Mouse (Mus musculus): ENCODE measurements around the gene Psapl1.

Psapl1 gene

DNA sequence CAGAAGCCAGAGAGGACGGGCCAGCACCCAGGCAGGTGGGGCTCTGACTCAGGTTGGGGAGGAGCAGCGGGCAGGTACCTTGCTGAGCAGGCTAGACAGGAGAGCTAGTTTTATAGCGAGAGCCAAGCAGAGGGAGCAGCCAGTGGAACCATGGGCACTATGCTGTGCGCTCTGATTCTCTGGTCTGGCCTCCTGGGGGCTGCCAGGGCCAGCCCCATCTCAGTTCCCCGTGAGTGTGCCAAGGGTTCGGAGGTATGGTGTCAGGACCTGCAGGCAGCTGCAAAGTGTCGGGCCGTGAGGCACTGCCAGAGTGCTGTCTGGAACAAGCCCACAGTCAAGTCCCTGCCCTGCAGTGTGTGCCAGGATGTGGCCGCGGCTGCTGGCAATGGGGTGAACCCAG, at the start of gene Psapl1:
Gene Psapl1, plus strand, starts transcription at position 106 of the 400 bp plus-strand sequence.
- no peak for DNase-seq (ENCODE audit: low spot score)

DNA sequence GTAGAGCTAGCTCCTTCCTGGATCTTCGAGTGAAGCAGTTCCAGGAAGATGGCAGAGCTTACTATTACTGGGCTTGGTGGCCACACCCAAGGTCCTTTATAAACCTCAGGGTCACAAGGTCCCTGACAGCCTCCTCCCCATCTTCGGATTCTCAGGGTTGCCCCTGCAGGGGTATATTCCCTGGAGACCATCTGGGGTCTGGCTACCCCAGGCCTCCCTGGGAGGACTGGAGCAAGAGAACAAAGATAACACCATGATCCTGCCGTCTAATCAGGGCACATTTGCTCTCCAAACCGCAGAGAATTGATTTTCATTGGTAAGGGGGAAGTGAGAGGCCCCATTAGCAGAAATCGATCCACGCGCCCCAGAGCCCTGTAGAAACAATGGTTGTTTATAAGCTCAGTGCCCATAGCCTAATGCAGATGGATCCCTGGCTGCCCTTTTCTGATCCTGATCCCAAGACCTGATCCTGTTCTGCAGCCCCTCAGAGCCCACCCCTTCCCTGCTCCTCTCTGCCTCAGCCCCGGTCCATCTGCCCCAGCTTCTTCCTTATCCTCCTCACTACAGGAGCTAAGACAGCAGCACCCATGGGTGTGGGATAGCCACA, 48.8 kb upstream of the Psapl1 start:
- no peak for DNase-seq (ENCODE audit: low spot score)

DNA sequence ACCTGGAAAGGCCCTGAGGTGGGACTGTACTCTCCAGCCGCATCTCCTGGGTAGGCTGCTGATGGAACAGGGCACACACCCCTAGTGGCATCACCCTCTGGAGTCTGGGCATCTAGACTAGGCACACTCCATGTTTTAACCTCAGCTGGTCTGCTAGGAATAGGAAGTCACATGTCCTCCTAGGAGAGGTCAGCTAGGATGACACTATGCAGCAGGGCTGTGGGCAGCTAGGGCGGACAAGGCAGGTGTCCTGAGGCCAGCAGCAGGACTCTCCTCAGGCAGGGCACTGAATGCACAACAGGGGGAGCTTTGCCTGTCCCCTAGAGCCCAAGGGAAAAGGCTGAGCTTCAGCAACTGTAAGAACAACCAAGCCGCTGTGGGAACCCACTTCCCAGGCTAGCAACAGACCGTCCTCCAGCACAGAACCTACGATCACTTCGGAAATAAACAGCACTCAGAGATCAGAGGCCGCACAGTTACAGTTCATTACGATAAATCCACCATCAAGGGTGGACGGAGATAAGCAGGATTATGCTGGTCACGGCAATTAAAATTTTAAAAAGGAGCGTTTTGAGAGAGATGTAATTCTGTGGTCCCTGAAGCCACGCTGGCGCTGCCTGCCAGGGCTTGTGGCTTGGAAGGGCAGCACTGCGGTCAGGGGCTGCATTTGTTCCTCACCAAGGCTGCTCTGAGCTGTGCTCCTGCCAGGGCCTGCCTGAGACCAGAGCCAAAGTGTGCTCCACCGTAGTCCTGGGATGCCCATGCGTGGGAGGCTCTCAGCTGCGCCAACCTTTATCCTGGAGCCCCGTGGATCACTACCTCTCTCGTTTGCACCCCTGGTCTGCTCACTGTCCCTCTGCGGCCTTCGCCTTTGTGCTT, 38.2 kb upstream of the Psapl1 start:
- no peak for DNase-seq (ENCODE audit: low spot score)

DNA sequence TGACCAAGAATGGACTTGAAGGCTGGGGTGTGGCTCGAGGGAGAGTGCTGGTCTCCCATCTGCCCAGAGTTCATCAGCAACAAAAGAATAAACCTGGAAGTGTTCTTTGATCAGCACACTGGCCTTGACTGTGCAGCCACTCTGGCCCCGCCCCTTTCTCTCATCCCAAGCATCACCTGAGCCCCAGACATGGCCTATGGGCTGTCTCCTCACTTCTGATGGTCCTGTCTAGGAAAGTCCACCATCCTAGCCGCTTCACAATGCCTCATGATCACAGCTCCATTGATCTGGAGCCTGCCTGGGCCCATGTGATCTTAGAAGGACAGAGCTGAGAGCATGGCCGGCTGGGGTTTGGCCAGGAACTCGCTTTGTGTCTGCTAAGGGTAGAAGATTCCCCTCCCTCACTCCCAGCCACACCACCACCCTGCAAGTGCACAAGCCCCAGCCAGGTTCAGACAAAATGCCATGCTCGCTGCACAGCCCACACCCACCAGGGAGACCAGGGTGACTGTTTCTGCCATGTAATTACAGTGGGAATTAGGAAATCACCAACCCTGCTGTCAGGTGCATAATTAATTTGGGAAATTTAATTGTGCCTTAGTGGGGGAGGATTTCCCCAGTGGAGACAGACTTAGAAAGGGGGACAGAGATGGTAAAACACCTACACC, 37.3 kb upstream of the Psapl1 start:
- DNase-seq (ENCODE audit: low spot score) = no peak

DNA sequence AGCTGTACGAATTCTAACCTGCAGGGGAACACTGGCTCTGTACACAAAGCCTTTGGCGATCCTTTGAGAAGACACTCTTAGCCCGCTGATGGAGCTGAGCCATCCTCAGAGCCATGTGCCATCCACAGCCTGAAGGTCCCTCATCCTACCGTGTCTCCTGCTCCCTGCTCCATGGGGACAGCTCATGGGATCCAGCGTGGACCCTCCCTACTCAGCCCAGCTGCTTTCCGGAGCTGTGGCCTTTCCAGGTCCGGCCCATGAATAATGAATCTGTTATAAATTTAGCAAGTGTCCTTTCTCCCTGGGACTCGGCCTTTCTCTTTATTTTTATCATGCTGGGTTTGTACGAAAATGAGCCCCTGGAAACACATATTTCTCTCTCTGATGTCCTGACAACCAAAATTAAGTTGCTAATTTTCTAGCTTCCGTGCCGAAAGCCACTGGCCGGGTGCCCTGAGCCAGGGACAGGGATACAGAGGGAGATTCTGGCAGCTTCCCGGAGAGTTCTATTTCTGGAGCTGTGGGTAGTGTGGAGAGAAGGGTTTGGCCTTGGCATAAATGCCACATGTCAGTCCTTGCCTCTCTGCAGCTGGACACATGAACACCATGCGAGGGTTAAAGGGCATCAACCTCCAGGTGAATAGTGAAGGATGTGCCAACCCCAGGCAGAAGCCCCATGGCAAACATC, 34.7 kb upstream of the Psapl1 start:
- DNase-seq (ENCODE audit: low spot score) = no peak

DNA sequence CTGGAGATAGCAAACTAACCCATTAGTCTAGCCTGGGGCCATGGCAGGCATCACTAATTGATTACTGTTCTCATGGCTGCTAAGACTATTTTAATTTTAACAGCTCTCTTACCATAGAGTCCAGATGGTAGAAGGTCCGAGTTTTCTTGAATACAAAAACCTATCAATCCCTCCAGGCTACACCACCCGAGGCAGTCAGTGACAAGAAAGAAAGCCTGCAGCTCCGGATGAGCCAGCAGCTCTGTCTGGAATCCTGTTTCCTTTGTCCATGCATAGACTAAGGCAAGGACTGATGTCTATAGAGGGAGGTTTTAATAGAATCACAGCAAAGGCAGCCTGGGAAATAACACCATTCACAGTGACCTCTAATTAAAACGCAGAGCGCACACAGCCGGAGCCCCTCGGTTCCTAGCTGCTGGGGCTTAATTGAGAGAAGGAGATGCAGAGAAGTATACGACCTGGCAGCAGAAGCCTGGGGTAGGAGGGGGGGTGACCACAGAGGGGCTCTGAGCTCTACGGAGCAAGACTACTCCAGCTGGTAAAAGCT, 29.2 kb upstream of the Psapl1 start:
- no peak for DNase-seq (ENCODE audit: low spot score)

DNA sequence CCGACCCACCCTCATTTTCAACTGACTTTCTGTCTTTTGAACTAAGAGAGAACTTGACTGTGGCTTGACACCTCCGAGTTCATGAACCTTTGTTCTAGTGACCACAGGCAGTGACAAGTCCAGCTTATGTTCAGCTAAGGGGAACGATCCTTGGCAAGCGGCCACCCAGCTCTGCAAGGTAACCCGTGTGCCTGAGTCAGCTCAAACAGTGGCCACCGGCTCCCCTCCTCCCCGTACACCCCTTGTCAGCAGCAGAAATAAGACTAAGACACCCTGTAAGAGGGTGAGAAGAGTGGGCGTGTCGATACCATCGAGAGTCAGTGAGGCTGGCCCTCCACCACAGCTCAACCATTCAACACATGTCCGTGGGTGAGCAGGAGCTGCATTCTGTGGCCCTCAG, 27.4 kb upstream of the Psapl1 start:
- DNase-seq (ENCODE audit: low spot score) = no peak

DNA sequence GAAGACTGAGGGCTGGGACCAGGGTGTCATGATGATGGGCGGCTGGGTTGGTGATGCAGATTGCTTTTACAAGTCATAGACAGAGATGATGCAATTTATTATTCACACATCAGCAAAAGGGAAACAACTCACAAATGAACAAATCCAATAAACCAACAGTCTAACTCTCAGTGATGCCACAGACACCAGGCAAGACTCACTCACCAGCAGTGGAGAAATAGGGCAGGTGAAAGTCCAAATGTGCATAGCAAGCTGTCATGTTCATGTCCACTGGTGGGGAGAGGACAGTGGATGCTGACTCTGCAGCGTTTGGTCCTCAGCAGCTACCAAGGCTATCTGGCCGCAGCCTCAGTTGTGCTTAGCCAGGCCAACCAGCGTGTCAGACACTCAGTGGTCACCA, 26.9 kb upstream of the Psapl1 start:
- no peak for DNase-seq (ENCODE audit: low spot score)

DNA sequence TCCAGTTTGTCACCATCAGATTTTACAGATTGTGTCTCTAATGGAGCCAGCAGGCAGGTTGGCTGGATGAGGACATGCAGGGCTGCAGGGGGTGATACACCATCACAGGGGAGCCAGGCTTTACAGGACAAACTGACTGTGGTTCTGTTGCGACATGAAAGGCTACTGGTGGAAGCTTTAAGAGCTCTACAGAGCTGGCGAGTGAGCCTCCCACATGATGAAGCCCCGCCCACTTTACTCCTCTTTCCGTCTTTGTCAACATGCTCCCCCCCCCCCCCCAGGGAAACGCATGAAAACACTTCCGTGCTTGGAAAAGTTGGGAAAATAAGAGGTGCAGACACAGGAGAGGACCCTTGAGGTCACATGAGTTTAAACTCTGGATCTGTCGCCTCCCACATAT, 25.6 kb upstream of the Psapl1 start:
- no peak for DNase-seq (ENCODE audit: low spot score)

DNA sequence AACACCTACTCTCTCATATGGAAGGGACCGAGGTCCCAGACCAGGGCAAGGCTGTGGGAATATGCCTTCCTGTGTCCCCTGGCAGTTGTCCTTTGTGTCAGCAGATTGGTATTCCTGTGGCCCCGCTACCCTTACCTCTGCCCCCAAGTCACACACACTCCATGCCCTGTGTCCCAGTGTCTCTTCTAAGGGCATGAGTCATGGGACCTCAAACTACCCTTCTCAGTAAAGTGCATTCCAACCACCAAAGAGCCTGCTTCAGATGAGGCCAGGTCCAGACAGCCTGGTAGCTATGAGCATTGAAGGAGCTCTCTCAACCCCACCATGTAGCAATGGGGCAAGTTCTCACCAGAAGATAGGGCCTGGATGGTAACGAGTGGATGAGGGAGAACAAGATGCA, 25.0 kb upstream of the Psapl1 start:
- no peak for DNase-seq (ENCODE audit: low spot score)

DNA sequence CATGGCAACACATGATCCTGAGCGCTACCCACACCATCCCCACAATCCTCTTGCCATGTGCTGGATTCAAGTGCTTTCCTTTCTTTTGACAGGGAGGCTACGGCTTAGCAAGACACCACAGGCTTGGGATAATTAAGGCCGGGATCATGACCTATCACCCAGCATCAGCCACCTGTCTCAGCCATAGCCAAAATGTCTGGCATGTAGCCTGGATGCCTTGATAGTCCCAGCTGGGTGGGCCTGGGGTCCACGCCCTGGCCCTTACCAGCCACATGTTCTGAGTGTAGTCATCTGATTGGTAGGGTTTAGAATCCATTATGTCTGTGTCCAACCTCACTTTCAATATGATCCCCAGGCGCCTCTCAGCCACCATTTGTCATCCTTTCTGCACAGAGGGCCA, 24.1 kb upstream of the Psapl1 start:
- no peak for DNase-seq (ENCODE audit: low spot score)

DNA sequence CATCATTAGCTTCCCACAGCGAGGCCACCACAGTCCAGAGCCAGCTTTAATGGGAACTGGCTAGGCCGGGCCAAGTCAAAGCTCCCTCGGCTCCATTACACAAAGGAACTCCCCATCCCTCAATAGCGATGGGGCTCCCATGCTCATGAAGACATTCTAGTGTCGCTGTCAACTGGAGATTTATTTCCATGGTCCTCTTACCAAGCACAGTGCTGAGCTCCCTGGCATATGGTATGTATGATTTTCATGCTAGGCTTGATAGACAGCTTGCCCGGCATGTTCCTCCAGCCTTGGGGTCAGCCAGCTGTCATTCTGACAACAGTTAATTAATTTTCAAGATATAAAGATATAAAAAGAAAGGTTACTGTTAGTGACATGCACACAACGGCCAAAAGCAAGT, 21.5 kb upstream of the Psapl1 start:
- DNase-seq (ENCODE audit: low spot score) = no peak

DNA sequence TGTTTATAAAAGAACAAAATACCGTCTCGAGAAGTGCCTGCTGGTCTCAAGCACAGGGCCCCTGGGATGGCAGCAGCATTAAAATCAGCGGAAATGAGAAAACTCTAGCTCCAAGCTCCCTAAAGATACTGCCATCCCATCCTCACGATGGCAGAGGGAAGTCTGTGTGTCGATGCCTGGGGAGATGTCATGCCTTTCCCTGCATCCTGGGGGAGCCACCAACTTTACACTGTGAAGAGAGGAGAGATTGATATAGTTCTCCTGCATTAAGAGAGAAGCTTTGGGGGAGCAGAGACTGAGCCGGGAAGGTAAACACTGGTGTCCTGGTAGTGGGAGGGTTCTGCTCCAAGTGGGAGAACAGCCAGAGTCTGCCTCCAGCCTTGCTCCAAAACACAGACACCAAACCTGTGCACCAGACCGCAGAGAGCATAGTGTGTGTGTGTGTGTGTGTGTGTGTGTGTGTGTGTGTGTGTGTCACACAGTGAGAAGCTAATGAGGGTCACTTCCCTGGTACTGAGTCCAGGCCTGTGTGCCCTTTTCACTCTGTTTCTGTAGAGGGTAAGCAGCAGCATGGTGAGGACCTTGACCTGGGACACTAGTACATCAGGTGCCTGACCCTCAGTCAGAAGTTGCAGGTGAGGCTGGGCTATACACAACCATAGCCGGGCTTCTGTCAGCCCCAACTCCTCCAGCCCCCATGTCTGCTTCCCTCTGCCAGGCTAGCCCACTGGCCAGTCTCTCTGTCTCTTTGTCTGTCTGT, 17.3 kb upstream of the Psapl1 start:
- DNase-seq (ENCODE audit: low spot score) = no peak

DNA sequence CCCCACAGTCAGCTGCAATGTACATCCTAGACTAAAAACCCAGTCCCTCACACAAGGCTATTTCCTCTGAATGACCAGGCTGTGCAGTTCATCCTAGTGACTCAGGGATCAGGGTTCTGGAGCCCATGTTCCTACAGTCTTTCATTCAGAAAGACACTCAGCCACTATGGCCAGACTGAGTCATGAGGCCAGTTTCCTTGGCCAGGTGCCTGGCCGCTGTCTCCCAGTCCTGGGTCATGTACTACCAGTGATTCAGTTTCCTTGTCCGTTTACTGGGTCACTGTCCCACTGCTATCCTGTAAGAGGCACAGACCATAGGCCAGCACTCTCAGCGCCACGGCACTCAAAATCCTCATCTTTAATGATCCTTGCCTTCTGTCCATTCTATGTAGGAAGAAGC, 15.5 kb upstream of the Psapl1 start:
- DNase-seq (ENCODE audit: low spot score) = no peak

DNA sequence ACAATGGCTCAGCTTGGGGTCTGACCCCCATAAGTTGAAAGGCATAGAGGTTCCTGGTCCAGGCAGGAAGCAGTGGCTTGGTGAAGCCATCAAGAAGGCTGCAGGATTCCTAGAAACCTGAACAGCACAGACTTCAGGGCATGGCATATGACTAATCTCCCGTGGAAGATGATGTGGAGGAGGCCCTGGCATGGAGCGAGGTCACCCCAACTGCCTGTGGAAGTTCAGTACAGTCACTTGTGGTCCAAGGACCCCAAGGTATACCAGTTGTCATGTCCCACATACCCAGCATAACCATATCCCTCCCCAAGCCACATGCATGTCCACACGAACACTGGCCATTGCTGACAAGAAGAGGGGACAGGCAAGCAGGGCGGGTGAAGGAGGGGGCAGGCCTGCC, 12.5 kb upstream of the Psapl1 start:
- DNase-seq (ENCODE audit: low spot score) = no peak

DNA sequence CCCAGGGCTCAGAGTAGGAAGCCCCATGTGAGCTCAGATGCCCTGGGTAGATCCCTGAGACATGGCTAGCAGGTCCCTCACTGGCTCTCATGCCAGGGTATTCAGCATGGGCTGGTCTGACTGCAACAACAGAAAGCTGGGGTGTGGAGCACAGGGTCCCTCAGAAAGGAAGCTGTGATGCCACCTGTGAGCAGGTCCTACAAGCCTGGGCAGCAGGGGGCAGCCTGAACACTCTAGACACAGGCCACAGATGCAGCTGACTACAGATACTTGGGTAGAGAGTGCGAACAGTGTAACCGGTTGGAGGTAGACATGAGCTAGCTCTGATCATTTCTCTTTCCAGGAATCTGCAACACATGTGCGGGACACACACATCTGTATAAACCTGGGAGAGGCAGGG, 11.9 kb upstream of the Psapl1 start:
- no peak for DNase-seq (ENCODE audit: low spot score)

DNA sequence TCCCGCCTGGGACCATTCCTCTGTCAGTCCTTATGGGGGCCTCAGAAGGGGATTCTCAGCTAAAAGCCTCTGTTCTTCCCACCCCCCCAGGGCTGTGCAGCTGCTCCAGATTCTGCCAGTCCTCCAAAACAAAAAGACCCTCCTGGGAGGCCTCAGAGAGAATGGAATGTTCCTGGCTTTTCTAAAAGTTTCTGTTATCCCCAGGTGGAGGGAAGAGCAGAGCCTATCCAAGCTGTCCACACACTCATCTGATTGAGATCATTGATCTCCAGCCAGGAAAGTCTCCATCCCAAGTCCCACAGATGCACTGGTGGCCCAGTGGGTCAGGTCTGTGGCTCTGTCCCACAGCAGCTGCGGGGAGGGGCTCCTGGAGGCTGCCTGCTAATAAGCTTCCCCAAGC, 11.1 kb upstream of the Psapl1 start:
- DNase-seq (ENCODE audit: low spot score) = no peak

DNA sequence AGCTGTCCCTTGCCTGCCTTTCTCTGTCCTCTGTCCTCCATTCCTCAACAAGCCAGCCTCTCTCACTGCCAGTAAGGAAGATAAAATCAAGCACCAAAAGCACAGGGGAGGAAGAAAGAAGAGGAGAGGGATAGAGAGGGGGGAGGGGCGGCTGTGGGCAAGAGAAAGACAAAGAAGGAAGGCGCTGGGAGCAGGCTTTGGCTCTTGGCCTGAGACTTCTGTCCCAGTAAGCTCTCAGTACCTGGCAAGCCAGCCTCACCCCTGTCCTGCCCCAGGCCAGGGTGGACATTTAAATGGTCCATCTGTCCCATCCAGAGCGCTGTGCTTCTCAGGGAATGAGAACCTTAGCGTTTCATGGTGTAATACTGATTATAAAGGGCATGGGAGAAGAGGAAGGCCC, 9.2 kb upstream of the Psapl1 start:
- no peak for DNase-seq (ENCODE audit: low spot score)

DNA sequence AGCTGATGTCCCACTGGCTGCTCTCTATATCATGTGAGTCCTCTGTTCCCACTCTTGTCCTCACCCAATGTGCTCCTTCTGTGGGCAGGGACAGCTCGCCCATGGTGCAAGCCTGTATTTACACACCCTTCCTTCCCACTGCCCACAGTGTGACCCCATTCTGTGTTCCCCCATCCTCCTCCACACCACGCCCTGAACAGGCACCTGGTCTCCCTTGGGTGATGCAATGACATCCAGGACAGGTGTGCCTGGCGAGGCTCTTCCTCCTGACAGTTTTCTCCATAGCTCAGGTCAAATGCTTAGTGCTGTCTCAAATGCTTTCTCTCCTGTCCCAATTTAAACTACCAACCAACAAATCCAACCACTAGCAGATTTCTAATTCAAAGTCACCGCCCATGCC, 8.4 kb upstream of the Psapl1 start:
- DNase-seq (ENCODE audit: low spot score) = no peak

DNA sequence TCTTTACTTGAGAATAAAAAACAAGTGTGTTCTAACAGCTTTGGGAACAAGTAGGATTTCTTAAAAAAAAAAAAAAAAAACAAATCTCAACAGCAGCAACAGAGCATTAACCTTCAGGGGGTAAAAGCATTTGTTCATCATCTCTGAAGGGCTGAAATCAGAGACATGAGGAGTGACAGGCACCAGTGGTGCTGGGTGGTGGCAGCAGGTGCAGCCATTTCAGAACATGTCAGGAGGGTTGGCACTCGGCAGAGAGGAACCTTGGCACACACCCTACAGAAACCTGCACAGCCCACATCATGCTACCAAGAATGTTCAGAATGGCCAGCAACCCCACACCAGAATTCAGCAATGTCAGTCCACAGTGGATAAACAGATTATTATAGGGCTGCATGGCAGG, 4.3 kb upstream of the Psapl1 start:
- no peak for DNase-seq (ENCODE audit: low spot score)

DNA sequence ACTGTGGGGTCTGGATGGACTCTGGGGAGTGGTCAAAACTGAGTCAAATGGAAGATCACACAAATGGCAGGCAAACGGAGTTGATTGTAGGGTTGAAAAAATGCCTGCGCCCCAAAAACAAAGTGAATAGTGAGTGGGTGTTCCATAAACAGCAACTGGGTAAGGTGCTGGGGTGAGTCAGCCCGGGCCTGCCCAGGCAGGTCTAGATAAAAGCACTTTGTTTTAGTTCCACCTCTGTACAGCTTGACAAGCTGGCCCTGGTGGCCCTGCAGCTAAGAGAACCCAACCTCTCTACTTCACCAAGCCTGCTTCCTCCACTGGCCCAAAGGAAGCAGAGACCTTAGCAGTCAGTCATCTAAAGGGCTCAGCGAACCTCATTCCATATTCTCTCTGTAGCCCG, 1.0 kb upstream of the Psapl1 start:
- DNase-seq (ENCODE audit: low spot score) = no peak

DNA sequence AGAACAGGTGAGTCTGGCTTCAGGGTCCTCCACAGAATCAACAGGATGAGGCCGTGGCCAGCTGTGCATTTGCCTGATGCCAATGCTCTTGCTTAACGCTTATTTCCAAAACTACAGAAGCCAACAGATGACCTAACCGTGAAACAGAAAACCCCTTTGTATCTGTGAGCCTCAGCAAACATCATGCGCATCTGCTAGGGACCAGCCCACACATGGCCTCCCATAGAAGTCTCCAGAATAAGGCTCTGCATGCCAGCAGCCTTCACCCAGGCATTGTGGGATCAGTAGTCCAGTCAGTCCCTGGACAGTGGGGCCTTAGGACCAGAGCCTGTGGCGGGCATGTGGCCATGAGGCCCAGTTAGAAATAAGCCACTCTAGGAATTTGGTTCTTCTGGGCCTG, 400 bp upstream of the Psapl1 start:
- DNase-seq (ENCODE audit: low spot score) = no peak

Data from ovary, postnatal 14 days (tissue).